Mouse (Mus musculus) kidney, postnatal 4 days (tissue): Measurements from ENCODE around the gene Nr3c2.
A peak's percentile ranks its signal among the peaks of the same experiment; 100 is the strongest.

Experiments
- DNase-seq, 2 experiments: peaks; one replicate each; pipeline ENCODE4 v3.0.0; 2021; ENCODE audit warnings: mixed read lengths in 2 of 2

Nr3c2 gene

GRCm38 (mm10) chr8:76899411-76900154 lies at the start of gene Nr3c2:
Gene Nr3c2 (plus strand): TSS chr8:76899442.
- peak; percentile 41 to 65 for DNase-seq

- DNase-seq = no peak
These were observed 40.7 kb upstream of the Nr3c2 start for GRCm38 (mm10) chr8:76858534-76858933.

- DNase-seq = peak in 1 of 2 experiments; percentile 2
These were observed 39.5 kb upstream of the Nr3c2 start for GRCm38 (mm10) chr8:76859709-76860108.

- no peak for DNase-seq
These were observed 36.2 kb upstream of the Nr3c2 start for GRCm38 (mm10) chr8:76863066-76863465.

- DNase-seq = no peak
These were observed 22.4 kb upstream of the Nr3c2 start for GRCm38 (mm10) chr8:76876809-76877208.

DNA sequence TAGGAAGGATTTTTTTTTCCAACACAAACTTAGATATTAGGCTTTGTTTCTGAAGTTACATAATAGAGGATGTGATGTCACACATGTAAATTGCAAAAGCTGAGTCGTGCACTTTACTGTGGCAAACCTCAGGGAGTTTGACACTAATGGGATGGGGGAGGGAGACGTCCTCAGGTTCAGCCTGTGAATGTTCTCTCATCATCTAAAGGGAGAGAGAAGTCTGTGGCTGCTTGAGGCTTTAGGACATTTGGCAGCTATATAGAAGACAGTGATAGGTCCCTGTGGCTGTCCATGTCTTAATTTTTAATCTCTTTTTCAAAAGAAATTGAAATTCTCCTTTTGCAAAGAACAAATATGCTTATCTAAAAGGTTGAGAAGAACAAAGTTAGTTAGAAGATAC lies 2.2 kb upstream of the Nr3c2 start:
- DNase-seq = no peak

- DNase-seq = peak; percentile 73 to 79
These were observed 376 bp upstream of the Nr3c2 start for GRCm38 (mm10) chr8:76898721-76899410.

DNA sequence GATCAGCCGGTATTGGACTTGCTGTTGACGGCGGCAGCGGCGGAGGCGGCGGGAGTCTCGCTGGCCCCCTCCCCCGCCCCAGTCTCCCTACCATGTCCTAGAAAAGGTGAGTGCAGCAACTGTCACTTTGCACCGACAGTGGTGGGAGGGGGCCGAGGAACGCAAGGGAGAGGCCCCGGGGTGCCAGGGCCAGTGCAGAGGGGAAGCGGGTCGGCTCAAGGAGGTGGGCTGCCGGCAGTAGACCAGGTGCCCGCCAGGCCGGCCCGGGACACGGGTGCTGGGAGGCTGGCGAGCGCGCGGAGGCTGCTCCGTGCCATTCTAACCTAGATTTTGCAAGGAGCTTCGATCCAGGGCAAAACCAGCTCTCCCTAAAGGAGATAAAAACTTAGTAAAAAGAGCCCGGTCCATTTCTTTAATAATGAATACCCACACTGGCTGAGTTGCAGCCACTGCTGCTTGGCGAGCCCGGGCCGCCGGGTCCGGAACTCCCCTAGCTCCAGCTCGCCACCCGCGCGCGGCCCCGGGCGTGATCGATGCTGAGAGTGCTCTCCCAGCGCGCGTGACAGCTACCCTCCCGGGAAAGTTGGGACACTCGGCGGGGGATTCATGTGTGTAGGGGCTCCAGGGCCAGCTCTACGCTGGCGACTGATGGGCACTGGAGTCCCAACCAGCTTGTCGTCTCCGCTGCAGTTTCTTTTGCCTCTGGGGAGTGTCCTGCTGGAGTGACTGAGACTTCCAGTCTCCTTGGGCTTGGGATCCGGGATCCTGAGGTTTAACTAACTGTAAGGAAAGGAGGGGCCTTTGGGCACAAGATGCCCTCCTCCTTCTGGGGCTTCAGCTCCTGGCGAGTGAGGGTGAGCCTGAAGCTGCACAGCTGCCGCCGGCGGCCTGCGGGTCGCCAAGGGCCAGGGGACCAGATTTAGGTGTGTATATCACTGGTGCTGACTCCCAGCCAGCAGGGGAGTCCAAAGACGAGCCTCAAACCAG lies 1.2 kb downstream of the Nr3c2 start:
- peak; percentile 59 to 68 for DNase-seq

DNA sequence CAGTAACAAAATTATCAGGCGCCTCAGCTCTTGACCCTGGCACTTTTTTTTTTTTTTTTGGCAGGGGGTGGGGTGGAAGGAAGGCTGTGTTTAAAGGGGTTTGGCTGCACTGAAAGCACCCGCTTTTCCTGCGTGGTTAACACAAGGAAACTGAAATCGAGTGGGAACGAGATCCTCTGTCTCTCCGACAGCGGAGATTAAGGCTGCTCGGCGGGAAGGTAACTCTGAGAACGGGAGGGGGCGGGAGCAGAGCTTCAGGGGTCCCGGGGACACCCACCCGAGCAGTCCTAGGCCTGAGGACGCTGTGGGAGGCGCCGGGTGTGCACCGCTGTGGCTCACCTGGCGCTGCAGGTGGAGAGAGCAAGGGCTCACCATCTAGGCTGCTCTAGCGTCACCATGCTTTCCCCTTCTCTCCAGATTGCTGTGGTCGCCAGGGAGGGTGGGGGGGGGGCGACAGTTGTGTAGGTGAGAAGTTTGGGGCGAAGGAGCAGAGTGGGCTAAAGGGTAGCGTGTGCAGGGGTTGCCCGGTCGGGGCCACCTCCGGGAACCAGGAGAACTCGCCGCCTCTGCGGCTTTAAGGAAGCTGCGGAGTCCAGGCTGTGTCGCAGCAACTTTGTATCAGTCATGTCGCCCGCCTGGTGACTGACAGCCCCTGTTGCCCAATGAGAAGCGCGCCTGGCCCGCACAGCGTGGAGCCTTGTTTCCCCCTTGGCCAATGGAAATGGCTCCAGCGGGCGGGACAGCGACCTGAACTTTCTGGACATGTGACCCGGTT lies 2.4 kb downstream of the Nr3c2 start:
- DNase-seq = peak; percentile 97 to 98

DNA sequence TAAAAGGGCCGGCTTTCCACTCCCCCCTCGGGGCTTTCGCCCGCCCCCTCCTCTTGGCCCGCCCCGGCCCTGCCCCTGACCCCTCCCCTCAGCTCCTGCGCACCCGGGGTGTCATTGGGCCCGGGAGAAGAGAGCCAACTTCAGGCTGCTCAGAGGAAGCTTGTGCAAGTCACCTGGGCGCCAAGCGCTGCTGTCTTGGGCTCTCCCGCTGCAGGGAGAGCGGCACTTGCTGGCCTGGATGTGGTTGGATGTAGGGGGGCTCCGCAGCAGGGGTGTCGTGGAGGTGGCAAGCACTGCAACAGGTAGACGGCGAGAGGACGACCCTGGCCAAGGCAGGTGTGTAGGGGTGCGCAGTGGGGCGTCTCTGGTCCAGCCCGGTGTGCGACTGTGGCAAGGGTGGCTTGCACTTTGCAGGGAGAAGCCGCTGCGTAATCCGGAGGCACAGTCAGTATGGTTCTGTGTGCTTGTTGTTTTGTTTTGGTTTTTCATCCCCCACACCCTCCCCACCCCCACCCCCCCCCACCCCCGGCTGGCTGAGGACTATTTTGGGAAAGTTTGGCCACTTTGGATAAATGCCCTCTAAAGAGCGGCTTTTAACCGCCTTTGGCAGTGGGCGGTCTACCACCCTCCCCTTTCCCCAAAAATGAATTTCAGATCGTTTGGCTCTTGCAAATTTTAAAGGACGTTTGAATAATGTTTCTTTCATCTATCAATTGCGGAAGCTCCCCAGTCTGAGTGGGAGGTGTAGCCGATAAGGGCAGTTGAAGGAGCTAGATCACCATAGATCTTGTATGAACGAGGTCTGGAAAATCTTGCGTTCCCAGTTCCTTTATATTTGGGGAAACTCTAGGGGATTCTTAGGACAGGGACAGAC lies 3.2 kb downstream of the Nr3c2 start:
- DNase-seq = no peak

GRCm38 (mm10) chr8:76911206-76911605 lies 12.0 kb downstream of the Nr3c2 start:
- DNase-seq = no peak

DNA sequence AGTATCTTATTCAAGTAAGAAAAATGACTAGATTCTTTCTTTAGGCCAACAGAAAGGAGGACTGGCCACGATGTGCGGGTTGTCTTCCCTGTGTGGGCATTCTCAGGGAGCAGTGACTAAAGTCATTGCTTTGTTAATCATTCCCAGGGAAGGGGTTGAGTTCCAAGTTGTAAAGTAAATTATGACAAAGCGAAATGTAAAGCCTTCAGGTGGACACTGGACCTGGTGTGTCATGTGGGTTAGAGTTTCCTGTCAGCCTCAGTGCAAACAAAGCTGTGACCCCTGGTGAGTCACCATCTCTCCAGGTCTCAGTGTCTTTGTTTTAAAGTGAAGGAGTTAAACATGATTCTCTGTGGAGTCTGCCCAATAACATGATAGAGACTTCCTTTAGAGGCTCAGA lies 13.4 kb downstream of the Nr3c2 start:
- no peak for DNase-seq

DNA sequence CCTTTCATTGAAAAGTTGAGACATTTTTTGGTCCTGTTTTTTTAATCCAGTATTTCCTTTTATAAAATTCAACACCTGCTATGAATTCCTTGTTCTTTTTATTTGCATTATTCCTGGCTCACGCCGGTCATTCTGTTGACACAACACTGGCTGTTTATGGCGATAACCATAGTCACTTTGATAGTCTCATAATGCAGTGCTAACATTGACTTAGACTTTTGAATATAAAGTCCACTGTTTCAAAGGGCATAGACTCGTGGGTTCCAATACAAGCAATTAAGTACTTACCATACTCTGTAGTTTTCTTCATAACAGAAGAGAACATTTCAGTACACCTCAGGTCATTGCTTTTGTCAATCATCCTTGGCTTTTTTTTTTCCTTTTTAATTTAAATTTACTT lies 14.0 kb downstream of the Nr3c2 start:
- no peak for DNase-seq

GRCm38 (mm10) chr8:76915260-76915659 lies 16.0 kb downstream of the Nr3c2 start:
- no peak for DNase-seq

- DNase-seq = no peak
These were observed 20.3 kb downstream of the Nr3c2 start for GRCm38 (mm10) chr8:76919546-76919945.

GRCm38 (mm10) chr8:76924150-76924549 lies 24.9 kb downstream of the Nr3c2 start:
- no peak for DNase-seq

DNA sequence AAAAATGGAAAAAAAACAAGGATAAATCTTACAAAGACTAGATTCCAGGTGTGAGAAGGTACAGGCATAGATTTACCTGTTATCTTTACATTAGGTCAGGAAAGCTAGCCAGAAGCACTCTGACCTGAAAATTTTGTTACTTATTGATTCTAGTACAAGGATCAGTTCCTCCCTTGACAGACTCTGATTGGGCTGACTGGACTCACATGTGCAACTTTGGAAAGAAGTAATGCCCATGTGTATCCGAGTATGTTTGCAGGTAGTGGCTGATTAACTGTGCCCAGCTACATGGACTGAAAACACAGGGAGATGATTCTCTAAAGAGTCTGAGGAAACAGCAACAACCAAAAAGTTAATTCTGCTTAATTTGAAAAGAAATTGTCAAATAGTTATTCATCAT lies 29.1 kb downstream of the Nr3c2 start:
- DNase-seq = no peak

DNA sequence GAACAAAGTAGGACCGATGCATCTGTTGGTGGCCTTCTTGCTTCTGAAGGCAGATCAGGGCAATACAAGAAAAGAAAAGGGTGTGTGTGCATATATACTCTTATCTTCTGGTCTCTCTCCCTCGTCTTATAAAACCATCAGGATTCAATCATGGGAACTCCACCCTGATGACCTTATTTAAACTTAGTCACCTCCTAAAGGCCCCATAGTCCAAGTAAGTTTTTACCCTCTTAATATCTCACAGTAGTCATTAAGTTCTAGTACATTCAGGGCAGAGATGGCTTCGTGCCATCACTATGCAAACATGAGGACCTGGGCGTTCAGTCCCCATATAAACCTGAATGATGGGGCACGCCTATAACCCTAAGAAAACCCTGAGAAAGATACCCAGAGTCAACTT lies 29.6 kb downstream of the Nr3c2 start:
- no peak for DNase-seq

- DNase-seq = no peak
These were observed 65.8 kb downstream of the Nr3c2 start for GRCm38 (mm10) chr8:76965046-76965445.

- DNase-seq = no peak
These were observed 71.9 kb downstream of the Nr3c2 start for GRCm38 (mm10) chr8:76971187-76971586.

DNA sequence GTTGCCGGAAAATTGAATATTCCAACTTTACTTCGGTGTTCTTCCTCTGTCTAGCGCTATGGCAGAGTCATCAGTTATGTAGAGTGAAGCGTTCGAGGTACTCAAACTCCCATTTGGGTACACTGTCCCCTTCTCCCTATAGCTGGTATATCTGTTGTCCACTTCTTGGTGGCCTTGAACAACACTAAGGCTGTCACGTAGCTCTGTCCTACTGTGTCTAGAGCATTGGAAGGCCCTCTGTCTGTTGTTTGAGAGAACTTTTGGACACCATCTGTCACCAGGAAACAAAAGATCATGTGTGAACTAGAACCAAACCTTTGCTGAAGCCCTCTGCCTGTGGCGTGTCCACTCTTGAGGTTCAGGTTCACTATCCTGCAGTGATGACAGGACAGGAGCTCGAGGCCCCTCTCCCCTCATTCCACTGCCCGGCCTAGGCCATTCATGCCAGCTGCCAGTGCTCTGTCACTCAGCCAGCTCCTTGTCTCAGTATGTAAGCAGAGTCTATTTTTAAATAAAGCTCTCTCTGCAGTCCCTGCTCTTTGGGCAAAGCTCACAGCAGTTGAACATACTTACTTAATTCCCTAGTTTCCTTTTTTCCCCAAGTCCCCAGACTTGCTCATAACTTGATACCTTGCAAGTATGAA lies 72.6 kb downstream of the Nr3c2 start:
- no peak for DNase-seq
